Mouse (Mus musculus) cerebellum, adult 18-20 months (tissue): Measurements from ENCODE around the gene Cadps2.

Experiments
- DNase-seq, 2 experiments: peaks; one replicate each; pipeline ENCODE4 v3.0.0; 2021

Gene Cadps2

DNA sequence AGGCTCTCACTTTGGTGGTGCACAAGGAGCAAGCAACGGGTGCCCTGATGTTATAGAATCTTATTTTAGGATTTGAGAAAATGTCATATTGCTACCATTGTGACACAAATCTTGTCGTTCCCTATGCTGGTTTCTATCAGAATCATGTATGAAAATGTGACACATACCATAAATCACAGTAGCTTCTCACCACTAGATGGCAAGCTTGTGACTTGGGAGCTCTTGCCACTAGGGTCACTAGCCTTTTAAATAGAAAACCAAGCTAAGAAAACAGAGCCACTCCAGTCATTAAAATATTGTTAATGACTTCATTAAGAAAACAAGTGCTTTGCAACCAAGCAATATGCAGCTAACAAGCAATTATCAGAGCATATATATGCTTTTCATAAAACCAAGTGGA, 81.0 kb downstream of the Cadps2 start:
- no peak for DNase-seq

DNA sequence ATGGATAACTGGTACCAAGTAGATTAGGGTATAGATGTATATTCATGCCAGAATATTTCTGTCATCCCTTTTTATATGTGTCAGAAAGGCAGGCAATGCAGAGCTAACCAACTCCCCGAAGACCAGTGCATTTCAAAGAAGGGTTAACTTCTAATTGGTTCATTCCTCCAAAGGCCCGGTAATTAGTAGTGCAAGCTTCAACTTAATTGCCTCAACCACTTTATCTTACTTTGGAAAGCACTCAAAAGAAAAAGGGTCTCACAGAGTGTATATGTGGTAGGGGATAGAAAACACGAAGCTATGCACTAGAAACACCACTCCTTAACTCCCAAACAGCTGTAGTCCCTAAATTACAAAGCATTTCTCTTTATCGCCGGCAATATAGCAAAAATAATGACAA, 90.4 kb downstream of the Cadps2 start:
- no peak for DNase-seq

DNA sequence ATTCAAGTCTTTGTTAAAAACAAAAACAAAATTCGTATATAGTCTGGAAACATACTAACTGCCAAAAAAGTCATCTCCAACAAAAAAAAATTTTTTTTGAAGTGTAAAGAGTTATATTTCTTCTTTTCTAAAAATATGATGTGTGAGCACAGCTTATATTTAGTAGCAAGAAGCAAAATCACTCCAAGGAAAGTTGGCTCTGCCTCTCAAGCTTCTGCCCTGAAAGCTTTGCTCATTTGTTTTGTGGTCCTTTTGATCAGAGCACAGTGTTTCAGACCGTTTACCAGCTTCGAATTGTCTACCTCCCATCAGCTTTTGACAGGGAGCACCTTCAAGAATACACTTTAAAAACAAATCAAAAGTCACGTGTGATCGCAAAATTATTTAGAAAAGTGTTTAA, 99.2 kb downstream of the Cadps2 start:
- DNase-seq: no peak

DNA sequence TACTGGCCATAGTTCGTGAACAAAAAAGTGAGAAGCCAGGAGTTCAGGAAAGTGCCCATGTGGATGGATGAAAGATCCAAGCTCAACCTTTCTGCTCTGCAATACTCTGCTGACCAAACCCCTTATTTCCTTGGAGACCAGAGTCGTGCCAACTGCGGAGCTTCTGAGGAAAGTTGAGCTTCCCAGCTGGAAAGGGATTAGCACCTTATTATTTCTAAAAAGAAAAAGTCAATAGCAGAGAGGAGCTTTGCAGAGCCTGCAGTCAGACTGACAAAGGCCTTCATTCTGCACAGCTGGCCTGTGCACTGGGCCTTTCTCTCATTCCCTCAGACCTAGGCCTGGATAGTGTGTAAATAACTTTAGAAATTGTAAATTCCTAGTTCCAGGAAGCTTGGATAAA, 106.5 kb downstream of the Cadps2 start:
- no peak for DNase-seq

DNA sequence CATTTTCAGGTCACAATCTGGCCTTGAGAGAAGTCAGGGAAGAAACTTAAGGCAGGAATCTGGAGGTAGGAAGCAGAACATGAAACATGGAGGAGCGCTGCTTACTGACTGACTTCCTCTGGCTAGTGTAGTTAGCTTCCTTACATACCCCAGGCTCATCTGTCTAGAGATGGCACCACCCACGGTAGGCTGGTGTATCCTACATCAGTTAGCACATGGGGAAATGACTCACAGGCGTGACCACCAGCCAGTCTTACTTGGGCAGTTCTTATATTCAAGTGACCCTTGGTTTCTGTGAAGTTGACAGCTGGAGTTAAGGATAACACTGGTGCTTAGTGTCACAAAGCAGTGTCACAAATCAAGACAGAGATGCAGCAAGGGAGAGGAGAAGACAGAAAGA, 110.6 kb downstream of the Cadps2 start:
- DNase-seq: no peak

DNA sequence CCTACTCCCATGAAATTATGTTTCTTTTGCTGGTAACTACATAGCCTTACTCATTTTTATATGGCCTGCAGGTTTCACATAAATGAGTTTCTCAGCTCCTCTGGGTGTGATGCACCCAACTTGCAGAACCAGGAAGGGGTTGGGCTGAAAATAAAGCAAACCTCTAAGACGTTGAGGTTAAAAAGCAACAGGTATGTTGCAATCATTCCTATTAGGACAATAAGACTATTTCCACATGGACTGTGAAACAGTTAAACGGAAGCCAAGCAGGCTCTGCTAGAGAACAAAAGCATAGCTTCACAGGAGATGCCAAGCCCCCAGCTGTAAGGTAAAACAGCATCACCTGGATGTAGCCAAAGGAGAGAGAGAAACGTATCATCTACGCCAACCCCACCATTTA, 115.5 kb downstream of the Cadps2 start:
- no peak for DNase-seq

DNA sequence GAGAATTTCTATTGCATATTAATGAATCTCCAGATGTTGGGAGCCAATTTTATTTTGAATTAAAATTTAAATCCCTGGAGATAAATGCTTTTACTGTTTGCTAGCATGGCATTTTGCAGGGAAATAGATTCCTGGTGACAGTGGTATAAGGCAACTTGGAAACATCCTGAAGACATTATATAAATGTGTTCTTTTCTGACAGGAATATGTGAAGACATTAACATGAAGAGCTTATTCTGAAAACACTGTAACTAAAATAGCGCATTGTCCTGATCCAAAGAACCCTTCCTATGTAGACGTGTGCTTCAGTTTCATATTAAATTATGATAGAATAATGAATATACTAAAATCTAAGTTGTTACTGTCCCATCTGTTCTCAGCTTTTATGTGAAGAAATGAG, 118.8 kb downstream of the Cadps2 start:
- no peak for DNase-seq

DNA sequence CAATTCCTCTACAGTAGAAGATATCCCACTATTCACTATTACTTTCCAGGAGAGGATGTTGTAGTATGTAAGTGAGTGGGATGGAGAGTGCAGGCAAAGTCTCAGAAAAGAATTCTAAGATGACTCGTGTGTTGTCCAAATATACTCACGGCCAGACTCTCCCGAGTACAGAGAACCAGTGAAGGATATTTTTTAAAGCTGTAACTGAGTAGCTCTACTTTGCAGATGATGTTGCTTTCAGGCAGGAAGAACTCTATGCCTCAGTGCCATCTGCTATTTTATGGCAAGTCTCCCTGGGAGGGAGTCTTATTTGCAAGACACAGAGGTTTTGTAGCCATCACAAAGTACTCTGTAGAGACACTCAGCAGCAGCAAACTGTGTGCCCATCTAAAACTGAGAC, 131.7 kb downstream of the Cadps2 start:
- DNase-seq: peak; percentile 44 to 61

DNA sequence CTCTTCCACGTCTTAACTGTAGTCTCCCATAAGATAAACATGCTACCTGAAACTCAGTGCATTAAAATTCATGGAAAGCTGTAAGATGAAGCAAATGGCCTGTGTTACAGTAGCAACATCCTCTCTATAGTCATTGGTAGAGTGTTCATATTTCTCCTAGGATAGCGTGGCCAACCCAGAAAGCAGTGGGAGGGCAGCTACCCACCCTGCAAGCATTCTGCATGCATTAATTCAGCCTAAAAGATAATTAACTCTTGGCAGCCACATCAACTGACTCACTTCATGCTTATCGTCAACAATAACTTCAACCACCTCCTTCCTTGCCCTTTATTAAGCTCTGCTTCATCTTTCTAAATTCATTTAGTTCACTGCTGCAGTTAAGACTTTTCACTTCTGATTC, 138.3 kb downstream of the Cadps2 start:
- DNase-seq: no peak

DNA sequence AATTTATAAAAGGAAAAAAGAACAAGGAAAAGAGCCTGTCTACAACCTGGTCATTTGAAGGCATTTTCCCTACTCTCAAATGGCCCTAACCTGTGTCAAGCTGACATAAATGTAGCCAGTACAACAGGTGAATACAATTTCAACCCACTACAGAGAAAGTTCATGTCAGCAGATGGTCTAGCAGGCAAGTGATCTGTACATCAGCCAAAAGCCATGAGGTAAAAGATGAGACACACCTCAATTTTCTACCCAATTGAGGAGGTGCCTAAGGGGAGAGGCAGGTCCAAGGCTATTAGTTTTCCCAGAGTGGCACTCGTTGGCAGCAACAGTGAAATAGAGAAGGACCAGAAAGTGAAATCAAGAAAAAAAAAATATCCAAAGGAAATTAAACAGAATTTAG, 161.0 kb downstream of the Cadps2 start:
- peak in 1 of 2 experiments; percentile 35 for DNase-seq

DNA sequence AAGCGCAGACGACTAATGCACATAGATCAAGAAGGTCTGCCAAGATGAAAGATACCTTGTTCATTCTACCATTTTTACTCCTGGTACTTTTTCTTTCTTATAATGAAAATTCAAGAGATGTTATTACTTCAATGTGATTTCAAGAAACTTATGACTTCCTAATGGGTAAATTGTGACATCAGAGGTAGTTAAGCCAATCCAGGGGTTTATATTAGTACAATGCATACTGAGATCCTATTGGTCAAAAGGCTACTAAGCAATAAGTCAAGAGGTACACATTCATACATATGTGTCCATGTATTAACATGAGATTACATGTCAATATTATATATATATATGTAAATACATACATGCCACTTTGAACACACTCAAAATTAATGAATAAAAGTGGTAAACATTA, 184.2 kb downstream of the Cadps2 start, which contains the start of gene Rnf148:
Rnf148 (minus strand) TSS at position 101 of the 400 bp plus-strand sequence.
- no peak for DNase-seq

DNA sequence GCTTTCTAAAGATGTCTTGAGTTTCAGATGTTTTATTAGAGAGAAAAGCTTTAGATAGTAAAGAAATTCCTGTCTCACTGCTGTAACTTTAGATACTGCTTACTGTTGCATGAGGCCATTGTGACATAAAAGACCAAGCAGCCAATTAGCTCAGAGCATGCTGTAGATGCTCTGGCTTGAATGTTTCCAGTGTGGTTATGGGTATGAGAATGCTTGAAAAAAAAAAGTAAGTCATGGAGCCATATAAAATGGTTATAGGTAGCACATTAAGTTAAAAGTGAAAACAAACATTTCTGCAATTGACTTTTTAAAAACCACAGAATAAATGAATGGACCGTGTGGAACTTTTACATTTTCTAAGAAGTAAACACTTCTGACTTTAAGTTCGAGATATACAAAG, 189.0 kb downstream of the Cadps2 start, which contains the start of gene Rnf133:
Rnf133 (minus strand) TSS at position 101 of the 400 bp plus-strand sequence.
- DNase-seq: no peak

DNA sequence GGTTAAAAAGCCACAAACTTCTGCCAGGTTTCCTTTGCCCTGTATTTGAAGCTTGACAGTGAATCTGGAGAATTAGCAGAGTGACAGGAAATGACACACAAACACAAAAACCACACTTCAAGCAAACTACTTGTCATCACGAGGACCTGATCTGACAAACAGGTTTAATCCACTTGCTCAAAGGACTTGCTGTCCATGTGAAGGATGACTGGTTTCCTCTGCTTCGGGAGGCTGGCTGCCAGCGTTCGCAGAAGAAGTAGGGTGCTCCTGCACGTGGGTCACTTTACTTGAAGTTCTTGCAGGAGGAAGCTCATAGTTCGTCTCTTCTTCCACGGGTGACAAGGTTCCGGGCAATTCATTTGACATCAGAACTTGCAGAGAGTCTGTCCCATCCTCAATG, 190.5 kb downstream of the Cadps2 start:
- DNase-seq: no peak

DNA sequence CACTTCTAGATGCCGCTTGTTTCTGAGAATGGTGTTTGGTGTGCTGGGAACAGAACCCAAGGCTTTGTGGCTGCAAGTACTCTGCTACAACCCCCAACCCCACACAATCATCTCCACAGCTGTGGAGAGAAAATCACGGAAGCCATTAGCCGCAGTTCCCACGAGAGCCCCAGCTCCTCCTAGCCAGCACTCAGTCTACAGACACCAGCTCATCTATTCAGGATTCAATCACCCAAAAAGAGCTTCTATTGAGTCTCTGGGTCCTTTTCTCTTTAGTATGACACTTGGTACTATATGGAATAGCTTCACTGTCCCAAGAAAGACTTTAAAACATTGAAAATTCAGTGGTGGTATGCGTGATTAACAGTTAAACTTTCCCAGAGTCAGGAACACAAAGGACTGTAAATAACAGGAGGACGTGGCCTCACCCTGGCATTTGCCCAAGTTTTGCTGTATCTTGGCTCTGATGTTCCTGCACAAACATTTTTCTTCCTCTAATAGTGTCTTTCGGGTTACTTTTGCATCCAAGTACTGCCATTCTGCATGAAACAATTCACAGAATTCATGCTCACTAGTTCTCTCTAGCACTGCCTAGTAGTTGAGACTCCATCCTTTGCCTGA, 191.5 kb downstream of the Cadps2 start:
- peak; percentile 54 to 61 for DNase-seq

DNA sequence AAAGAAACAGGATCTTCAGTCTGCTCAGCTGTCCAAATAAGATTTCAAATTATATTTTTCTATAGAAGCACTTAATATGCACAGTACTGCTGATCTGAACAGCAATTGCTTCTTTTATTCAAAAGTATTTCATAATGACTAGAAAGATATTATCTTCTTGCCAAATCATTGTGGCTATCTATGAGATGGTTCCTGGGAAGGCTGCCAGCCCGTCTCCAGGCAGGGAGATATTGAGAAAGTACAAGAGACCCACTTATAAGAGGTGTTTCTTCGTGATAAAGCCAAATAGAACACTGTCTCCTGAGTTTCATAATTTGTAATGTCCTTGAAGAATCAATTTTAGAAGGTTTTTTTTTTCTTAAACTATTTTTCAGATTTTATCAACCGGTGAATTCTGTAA, 202.1 kb downstream of the Cadps2 start:
- DNase-seq: peak; percentile 77 to 78

DNA sequence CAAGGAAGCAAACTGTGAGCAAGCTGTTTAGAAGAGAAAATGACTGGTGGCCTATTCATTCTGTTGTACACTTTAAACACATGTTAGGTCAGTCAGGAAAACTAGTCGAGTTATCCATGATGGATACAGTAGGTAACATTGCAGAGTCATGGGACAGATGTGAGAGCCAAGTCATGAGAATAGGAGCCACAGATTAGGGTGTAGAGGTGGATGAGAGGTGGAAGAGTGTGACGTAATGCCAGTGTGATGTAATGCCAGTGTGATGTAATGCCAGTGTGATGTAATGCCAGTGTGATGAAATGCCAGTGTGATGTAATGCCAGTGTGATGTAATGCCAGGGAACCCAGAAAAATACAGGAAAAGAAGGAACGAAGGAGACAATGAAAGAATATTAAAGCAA, 204.0 kb downstream of the Cadps2 start:
- DNase-seq: no peak

DNA sequence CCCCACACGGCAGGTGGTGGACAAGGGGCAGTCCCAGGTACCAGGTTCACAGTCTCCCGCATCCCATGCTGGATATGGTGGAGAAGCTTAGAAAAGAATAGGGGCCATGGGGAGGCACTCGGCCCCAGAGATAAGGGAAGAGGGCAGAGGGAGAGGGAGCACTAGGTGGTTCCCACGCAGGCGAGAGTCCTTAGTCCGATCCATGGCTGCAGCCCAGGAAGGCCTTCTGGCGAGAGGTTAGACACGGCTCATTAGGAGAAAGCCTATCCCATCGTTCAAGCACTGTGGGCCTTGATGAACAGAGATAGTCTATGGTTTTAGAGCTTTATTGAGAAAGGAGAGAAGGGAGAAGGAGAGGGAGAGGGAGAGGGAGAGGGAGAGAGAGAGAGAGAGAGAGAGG, 205.2 kb downstream of the Cadps2 start:
- peak; percentile 48 to 60 for DNase-seq

DNA sequence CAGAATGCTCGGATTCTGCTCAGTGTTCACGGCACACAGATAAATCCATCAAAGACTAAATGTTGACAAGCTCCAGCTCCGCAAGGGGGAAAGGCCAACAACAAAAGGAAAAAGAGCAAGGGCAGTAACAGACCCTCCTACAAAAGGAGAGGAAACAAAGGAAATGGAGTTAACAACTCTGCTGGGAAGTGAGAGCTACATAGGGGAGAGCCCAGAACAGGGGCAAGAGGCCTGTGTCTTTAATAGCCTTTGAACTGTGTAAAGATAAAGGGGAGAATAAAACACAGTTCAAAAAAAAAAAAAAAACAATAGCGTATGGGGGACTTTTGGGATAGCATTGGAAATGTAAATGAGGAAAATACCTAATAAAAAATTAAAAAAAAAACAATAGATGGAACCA, 208.8 kb downstream of the Cadps2 start:
- peak in 1 of 2 experiments; percentile 1 for DNase-seq

DNA sequence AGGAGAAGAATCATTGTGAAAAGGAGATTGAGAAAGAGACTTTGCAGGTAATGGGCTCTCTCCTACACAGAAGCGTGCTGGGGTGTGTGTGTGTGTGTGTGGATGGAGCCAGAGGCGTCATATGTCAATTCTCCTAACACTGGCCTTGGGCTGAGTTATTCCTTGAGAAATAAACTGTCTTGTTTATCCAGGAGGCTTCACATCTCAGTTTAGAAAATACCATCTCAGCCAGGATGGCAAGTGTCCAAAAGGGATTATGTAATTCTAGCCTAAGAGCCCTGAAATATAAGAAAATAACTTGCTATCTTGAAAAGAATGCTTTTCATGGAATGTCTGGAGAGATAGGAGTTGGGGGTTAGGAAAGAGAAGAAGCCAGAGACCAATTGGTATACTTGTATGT, 264.1 kb downstream of the Cadps2 start:
- peak; percentile 37 to 43 for DNase-seq

DNA sequence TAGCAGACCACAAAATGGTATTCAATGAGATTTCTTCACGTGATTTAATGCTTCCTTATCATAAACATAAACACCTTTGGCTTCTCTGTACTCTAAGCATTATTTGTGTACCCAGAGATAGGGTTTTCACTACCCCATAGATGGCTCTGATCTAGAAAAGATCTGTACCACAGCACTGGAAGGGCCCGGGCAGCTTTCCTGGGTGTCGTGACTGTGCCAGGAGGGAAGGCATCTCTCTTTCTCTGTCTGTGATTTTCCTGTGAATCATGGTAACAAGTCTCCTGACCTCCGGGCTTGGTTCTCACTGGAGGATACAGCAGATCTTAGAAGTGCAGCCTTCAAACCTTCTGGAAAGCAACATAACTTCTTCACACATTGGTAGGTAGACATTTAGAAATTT, 265.5 kb downstream of the Cadps2 start:
- peak; percentile 48 to 54 for DNase-seq

DNA sequence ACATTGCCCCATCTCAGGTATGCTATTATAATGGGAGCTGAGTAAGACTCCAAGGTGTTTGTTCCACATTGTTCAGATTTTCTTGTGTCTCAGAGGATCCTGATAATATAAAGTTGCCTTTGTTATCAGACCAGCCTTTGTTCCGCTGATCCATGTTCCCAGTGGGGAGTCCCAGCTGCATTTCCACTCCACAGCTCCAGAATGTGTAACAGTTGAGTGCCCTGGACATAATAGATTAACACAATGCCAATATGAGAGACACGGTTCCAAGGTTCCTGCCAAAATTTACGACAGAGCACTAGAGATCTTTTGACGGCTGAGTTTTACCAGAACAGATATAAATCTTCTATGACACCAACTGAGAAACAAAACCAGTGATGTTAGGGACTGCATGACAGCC, 266.8 kb downstream of the Cadps2 start:
- DNase-seq: peak; percentile 13 to 32

DNA sequence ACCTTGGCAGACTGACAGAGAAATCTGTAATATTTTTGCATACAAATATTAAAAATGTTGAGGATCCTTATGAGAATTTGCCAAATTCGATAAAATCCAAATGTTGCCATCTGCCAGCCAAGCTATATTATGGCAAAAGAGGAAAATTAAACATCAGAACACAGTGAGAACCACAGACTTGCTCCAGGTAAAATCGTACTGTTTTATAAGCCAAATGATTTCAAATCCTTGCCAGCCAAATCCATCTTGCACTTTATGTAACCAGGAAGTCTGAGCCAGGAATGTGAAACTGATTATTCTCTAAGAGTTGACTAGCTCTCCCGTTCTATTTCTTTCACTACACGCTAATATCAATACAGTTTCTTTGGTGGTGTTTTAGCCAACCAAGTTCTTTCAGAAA, 269.5 kb downstream of the Cadps2 start:
- DNase-seq: peak; percentile 62 to 65

DNA sequence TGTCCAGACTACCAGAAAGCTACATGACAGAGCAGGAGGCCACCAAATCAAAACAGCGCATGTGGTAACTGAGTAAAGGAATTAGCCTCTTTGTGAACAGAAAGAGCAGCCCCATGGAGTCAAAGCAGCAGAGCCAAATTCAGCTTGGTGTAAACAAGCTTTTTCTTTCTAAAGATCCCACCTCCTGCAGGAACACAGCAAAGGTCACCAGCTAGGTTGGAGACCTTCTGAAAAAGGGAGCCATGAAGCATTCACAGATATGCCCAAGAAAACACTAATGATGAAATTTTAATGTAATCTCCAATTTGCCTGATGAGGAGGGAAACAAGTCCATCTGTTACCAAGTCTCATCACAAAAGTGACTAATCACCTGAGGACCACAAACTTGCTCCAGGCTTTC, 270.5 kb downstream of the Cadps2 start:
- DNase-seq: peak; percentile 45

DNA sequence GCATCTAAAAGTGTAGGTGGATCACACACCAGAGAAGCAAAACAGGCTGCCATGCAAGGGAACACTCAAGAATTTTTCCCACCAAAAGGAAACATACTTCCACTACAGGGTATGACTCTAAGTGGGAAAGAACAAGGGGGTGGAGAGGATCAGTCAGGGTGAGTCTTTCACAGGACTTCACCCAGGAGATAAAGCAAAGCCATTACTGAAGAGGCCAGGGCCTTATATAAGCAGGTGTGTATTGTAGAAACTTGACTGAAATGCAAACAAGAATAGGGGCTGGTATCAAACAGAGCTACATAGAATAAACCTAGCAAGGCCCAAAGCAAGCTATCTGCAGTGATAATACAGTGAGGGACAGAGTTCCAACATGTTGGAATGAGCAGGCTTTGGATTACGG, 271.6 kb downstream of the Cadps2 start:
- DNase-seq: no peak

DNA sequence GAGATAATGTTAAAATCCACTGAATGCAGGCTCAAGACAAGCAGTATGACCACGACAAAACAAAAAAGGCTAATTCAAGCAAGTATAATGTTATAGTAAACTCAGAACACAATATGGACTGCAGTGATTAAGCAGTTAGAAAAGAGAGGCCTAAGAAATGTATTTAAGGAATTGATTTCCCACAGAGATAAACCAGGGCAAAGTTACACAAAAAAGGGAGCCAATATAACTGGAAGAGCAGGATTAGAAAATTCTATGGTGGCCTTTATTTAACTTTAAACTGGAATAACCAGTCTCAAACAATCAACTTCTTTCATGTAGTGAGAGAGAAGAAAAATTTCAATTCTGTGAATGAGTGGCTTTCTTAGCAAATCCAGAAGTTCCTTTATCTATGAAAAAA, 289.3 kb downstream of the Cadps2 start:
- DNase-seq: no peak
